Mouse (Mus musculus): ENCODE results near the gene Macrod2.

GRCm38 (mm10) chr2:140772825-140773224 is 377.7 kb downstream of the Macrod2 start:
- no peak for TF ChIP-seq CTCF (IDR thresholded peaks at IDR 0.05; ENCODE audit: borderline replicate concordance, insufficient read depth, low read depth, low read length)
- no peak for TF ChIP-seq POLR2A (IDR thresholded peaks at IDR 0.05; ENCODE audit: borderline replicate concordance, insufficient read depth, low read length)

All from cerebellum, adult 2 months (tissue).